Mouse (Mus musculus) gastrocnemius, postnatal 36 days (tissue): ENCODE data around the gene Cpeb4. TPM values are rescaled to one million over a fixed set of nuclear protein-coding genes. Genes with fewer than 3 reads are reported as not detected.
"Not testable (repeated sequence)": the region's sequence is repeated elsewhere in the genome, so short reads cannot be mapped to it uniquely, and the experiment has no call there.

Experiments
- DNase-seq, 2 experiments: peaks; one replicate each; pipeline ENCODE4 v3.0.0; 2022
- intact Hi-C: fragments of 180-260 bp; cut with DNase I; formaldehyde crosslinking; loops from one replicate; pipeline ENCODE4 v1.15.1; 2025
- total RNA-seq, 2 experiments: library from RNA; stranded (reverse); gene quantifications; 2 replicates each; pipeline ENCODE4 v1.2.3; 2021

Cpeb4 gene
- total RNA-seq, 2 experiments from 2014 or later, result 69.8 to 83.8 TPM

GRCm38 (mm10) chr11:31843834-31844188 lies 28.2 kb upstream of the Cpeb4 start:
- intact Hi-C loops, result no loop called here
- DNase-seq, result no peak

DNA sequence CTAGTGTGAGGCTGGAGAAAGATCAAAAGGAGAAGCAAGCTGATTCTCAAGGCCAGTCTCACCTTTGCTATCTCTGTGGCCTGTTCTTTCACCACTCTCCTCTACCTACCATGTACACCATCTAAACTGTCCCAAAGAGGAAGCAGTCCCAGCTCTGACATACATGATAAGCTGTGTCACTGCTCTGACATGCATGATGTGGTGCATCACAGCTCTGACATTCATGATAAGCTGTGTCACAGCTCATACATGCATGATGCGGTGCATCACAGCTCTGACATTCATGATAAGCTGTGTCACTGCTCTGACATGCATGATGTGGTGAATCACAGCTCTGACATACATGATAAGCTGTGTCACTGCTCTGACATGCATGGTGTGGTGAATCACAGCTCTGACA lies 26.9 kb upstream of the Cpeb4 start:
- intact Hi-C loops, DNase-seq: not testable (repeated sequence)

- intact Hi-C loops, result no loop called here
Observed at GRCm38 (mm10) chr11:31846771-31847468, 25.1 kb upstream of the Cpeb4 start.

GRCm38 (mm10) chr11:31847469-31847805 lies 24.6 kb upstream of the Cpeb4 start:
- DNase-seq, result no peak
- intact Hi-C loops, result no loop called here

More at GRCm38 (mm10) chr11:31846771-31847468, 25.1 kb upstream of the Cpeb4 start:
- no peak for DNase-seq

- DNase-seq, result no peak
- intact Hi-C loops, result no loop called here
Observed at GRCm38 (mm10) chr11:31848725-31849124, 23.3 kb upstream of the Cpeb4 start.

- no peak for DNase-seq
Observed at GRCm38 (mm10) chr11:31850156-31850775, 21.7 kb upstream of the Cpeb4 start.

DNA sequence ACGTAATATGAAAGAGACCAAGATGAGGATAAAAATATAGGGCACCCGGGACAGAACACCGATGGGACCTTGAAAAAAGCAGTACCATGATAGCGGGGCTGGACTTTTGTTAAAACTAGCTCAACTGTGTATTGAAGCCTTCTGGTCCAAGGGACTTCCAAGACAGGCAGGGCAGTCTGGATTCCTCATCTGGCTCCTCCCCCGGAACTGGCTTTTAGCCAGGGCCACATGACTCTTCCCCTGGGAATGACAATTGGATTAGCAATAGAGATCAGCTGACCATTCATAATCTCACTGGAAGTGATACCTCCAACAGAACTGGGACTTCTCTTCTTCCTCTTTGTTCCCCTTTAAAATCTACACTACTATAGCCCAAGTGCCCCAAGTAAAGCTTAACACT lies 21.0 kb upstream of the Cpeb4 start:
- intact Hi-C loops, result no loop called here
- DNase-seq, result peak in 1 of 2 experiments; percentile 39

More at GRCm38 (mm10) chr11:31850156-31850775, 21.7 kb upstream of the Cpeb4 start:
- intact Hi-C loops, result no loop called here

DNA sequence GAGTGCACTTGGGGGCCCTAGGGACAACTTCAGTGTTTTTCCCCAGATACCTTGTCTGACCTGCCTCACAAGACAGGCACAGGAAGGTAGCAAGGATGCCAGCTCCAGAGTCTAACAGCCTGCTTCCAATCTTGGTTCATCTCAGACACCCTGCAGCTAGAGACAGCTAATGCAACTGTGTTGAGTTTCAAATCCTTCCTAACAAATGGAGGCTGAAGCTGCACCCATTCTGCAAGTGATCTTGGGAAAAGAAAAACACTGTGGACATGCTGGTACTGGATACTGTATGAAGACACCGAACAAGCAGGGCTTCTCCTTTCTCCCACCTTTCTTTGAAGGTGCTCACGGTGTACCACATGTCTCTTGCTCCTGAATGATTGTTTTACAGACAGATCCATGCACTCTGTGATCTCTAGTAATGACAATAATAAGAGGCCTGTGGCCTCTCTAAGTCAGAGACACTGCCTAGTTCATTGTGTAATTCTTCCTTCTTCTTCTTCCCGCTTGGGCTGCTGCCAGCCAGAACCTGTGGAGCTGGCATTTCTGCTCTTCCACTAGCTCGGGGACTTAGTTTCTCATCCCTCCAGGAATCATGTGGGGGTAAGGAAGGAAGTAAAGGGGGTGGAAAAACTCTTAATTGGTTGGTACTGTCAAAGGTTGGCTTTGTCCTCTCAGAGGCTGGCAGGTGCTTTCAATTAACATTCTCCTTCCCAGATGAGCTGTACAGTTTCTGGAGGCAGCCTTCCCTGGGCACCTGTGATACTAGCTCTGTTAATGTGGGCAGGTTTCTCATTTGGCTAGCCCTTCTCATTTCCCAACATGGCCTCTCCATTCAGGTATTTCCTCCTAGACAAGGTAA lies 20.1 kb upstream of the Cpeb4 start:
- no peak for DNase-seq
- intact Hi-C loops, result no loop called here

GRCm38 (mm10) chr11:31854955-31855354 lies 17.1 kb upstream of the Cpeb4 start:
- intact Hi-C loops, result no loop called here
- DNase-seq, result no peak

DNA sequence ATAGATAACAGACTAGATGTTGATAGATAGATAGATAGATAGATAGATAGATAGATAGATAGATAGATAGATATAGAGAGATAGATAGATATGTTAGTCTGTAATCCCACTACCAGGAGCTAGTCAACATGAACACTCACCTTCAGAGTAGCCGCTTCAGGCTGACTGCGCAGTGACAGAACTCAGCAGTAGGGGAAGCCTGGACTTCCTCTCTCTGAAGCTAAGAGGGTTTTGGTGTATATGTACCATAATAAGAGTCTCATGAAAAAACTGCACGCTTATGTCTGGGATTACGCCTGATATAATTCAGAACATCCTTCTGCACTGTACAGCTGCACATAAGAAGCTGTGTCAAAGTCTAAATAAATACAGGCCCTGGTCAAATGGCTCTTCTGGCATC lies 14.5 kb upstream of the Cpeb4 start:
- DNase-seq, result no peak
- intact Hi-C loops, result no loop called here

DNA sequence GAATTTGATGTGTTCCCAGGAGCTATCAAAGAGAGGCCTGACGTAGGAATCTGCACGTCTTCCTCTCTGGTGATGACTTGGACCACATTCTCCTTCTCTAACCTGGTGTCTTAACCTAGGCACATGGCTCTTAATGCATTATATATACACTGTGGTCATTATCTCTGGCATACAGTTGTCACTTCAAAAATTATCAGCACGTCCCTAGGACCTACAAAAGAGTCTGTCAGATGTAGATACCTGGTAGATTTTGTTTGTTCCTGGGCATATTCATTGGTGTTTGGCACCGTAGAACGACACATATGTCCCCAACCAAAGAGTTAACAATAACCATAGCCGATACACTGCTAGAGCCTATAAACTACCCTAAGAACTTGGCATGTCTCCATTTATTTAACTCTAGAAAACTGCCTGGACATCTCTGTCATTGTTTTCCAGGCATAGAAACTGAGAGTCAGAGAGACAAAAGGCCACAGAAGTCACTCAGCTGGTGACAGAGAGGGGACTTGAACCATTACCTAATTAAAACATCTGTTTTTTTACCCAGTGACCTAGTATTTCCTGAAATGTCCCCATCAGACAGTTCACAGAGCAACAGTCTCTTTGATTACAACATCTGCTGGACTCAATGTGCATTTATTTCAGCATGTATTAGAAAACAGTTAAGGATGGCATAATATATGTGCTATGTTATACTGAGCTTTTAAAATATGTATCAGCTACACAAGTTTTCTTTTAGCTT lies 10.7 kb upstream of the Cpeb4 start:
- intact Hi-C loops, result no loop called here
- no peak for DNase-seq

GRCm38 (mm10) chr11:31867976-31868375 lies 4.0 kb upstream of the Cpeb4 start:
- no peak for DNase-seq
- intact Hi-C loops, result no loop called here

DNA sequence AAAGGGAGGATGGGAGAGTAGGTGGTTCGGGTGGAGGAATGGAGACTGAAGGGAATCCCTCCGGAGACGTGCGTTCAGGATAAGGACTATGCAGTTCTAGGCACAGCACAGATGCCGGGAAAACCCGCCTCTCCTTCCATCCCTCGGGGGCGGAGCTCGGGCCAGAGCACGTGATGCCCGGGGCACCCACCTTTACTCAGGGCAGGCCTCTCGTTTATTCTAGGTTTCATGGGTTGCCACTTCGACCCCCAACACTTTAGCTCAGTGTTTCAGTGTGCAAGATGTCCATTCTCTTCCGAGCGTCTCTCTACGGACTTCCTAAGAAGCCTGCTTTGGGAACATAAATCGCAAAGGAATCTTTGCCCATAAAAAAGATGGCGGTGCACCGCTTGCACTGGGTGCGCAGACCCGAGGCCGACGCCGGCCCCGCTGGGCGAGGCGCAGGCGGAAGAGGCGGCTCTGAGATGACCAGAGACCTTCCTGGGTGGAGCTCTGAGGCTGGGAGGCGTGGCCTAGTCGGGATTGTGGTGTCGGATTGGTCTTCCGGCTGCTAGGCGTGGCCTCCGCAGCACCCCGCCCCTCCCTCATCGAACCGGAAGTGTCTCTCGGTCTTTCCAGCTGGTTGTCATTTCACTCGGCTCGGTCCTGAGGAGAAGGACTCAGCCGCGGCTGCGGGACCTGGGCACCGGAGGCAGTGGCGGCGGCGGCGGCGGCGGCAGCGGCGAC lies 1.6 kb upstream of the Cpeb4 start:
- intact Hi-C loops, result loop anchor here (5.0 kb wide), 3 partner anchors 38 to 193 kb away; no protein-coding TSS in a partner anchor
- peak; percentile 98 to 99 for DNase-seq

- DNase-seq, result peak; percentile 34 to 54
- intact Hi-C loops, result loop anchor here (5.0 kb wide), 3 partner anchors 39 to 194 kb away; no protein-coding TSS in a partner anchor
Observed at GRCm38 (mm10) chr11:31871135-31871541, 873 bp upstream of the Cpeb4 start.

DNA sequence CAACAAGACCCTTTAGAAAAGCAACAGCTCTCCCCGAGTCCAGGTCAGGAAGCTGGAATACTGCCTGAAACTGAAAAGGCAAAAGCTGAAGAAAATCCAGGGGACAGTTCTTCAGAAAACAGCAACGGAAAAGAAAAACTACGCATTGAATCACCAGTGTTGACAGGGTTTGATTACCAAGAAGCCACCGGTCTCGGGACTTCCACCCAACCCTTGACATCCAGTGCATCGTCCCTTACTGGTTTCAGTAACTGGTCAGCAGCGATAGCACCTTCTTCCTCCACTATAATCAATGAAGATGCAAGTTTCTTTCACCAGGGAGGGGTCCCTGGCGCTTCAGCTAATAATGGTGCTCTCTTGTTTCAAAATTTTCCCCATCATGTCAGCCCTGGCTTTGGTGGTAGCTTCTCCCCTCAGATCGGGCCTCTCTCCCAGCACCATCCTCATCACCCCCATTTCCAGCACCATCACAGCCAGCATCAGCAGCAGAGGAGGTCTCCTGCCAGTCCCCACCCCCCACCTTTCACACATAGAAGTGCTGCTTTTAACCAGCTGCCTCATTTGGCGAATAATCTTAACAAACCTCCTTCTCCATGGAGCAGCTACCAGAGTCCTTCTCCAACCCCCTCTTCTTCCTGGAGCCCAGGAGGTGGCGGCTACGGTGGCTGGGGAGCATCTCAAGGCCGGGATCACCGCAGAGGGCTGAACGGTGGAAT lies 693 bp downstream of the Cpeb4 start:
- DNase-seq, result peak in 1 of 2 experiments; percentile 23

DNA sequence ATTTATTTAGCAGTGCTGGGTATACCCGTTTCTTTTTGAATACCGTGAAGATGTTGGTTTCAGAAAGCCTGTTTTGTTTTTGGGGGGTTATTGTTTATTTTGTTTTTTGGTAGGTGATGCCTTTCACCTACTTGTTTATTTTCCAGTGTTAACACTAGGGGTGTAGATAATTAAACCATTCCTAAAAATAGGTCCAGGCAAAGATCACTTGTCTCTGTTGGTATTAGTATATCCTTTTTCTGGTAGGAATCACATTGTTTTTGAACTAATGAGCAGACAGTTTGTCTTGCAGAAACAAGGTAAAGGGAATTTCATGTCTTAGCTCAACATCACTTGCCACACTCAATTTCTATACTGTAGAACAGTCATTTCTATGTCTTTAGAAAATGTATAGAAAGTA lies 2.1 kb downstream of the Cpeb4 start:
- no peak for DNase-seq
- intact Hi-C loops, result loop anchor here (5.0 kb wide), 3 partner anchors 42 to 197 kb away; no protein-coding TSS in a partner anchor

More for the DNA sequence above, 693 bp downstream of the Cpeb4 start:
- intact Hi-C loops, result loop anchor here (5.0 kb wide), 3 partner anchors 40 to 195 kb away; no protein-coding TSS in a partner anchor

GRCm38 (mm10) chr11:31883671-31884070 lies 11.7 kb downstream of the Cpeb4 start:
- no peak for DNase-seq
- intact Hi-C loops, result no loop called here

- DNase-seq, result no peak
- intact Hi-C loops, result no loop called here
Observed at GRCm38 (mm10) chr11:31885765-31886164, 13.8 kb downstream of the Cpeb4 start.

DNA sequence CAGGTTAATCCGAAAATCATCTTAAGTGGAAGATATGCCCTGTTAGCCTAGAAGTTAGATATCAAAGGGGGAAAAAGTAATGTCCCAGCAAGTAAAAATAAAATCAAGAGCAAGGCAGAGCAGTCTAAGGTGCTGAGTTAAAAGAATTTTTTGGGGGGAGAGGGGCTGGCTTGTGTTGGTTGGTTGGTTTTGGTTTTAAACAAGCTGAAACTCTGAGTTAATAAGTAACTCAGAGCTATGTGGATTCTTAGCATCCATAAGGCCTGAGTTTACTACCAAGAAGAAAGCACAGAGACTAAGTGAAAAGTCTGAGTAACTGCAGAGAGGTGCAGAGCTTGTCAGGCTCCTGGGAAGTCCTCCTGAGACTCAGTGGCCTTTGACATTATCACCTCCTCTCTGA lies 16.2 kb downstream of the Cpeb4 start:
- intact Hi-C loops, result no loop called here
- DNase-seq, result no peak
